Mouse (Mus musculus) bone marrow, adult 2 months (tissue): ENCODE results near the gene Afmid. TPM values are rescaled to one million over a fixed set of nuclear protein-coding genes. Genes with fewer than 3 reads are reported as not detected.

Experiments
- H3K27ac ChIP-seq: fragments of 200-500 bp; 2 replicates; pipeline ENCODE4 v1.5.1; 2012; ENCODE audit warnings: low read depth, mild to moderate bottlenecking, control low read depth, inconsistent platforms, low read length; ENCODE audit not compliant: control insufficient read depth, poor library complexity, insufficient read depth
- H3K4me1 ChIP-seq: fragments of 200-500 bp; 2 replicates; pipeline ENCODE4 v1.6.1; 2011; ENCODE audit warnings: low read length; ENCODE audit not compliant: control insufficient read depth, insufficient read depth
- H3K4me3 ChIP-seq: fragments of 200-500 bp; replicated peaks from 2 replicates; pipeline ENCODE3; 2011; ENCODE audit warnings: mild to moderate bottlenecking, low read depth, low read length, control low read depth; ENCODE audit not compliant: control insufficient read depth
- CTCF ChIP-seq: fragments of 200-500 bp; IDR thresholded peaks from 2 replicates; pipeline ENCODE4 v1.5.1; 2011; ENCODE audit warnings: low read length, control low read depth; ENCODE audit not compliant: control insufficient read depth, insufficient read depth
- POLR2A ChIP-seq: fragments of 200-500 bp; IDR thresholded peaks from 2 replicates; pipeline ENCODE4 v1.6.1; 2011; ENCODE audit warnings: low read depth, mild to moderate bottlenecking, control low read depth, low read length, borderline replicate concordance; ENCODE audit not compliant: control insufficient read depth
- WGBS: fragments of 180-500 bp; shearing (Covaris S2); methylation state at CpG from one replicate; pipeline ENCODE4 v1.1.7; 2018; 5-methylcytosine and 5-hydroxymethylcytosine counted together
- polyA plus RNA-seq: library from polyadenylated mRNA; stranded (reverse); fragments of >200 nt; gene quantifications from 2 replicates; pipeline ENCODE4 v1.2.4, GENCODE M21; 2011; ENCODE audit warnings: low replicate concordance; ENCODE audit not compliant: missing spikeins, insufficient read depth, insufficient read length

Afmid gene
- polyA plus RNA-seq, 1 experiment: 21.8 TPM

- Histone ChIP-seq H3K4me3 (peak overlapping the region; percentile 67), H3K27ac (peak overlapping the region; percentile 28), H3K4me1 (peaks cover 8% of the 10 kb centered on the region)
- TF ChIP-seq POLR2A (no peak), CTCF (peak; percentile 95)
- 14% methylated on average over 23 of the region's 23 CpGs for WGBS
These were observed 1.4 kb upstream of the Afmid start for GRCm38 (mm10) chr11:117824060-117824969.

DNA sequence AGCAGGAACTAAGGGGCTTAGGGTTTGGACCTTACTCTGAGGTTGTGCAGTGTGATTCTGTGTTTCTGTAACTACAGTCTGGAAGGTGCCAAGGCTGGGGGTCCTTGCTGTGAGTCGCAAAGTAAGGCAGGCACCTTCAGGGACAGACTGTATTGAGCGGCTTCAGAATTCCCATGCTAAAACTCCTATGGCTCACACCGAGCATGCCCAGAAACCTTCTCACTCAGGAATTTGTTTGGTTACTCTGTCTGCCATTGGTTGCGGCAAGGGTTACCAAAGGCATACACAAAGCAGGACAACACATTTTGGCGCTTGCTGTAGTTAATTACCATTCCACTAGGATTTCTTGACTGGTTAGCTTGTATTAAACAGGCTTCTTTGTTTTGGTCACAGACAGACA, 440 bp downstream of the Afmid start:
- 57% methylated on average over 5 of the region's 5 CpGs for WGBS

DNA sequence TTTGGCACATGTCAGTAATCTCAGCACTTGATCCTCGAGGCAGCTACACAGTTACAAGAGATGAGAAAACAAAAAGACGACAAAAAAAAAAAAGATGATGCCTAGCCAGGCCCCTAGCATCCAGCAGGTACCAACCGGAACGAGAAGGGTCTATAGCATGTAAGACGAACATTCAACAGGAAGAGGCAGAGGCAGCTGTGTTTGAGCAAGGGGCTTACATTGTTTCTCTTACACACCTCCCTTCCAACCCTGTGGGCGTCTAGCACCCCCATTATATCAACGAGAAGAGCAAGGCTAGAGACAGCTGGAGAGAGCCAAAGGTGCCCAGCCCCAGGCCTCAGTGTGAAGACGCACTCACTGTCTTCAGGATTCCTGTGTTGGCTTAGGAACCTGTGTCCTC, 1.2 kb downstream of the Afmid start:
- peak overlapping the region; percentile 50 for H3K4me3 ChIP-seq
- peaks cover 10% of the 10 kb centered on the region for H3K4me1 ChIP-seq
- 64% methylated on average over 8 of the region's 8 CpGs for WGBS
- peak overlapping the region; percentile 53; the same call in 1 of the 2 replicates for H3K27ac ChIP-seq
- TF ChIP-seq POLR2A: no peak
- TF ChIP-seq CTCF: no peak

More for the DNA sequence above, 440 bp downstream of the Afmid start:
- TF ChIP-seq POLR2A: no peak
- TF ChIP-seq CTCF: no peak
- Histone ChIP-seq H3K27ac (peak overlapping the region; percentile 37; the same call in 1 of the 2 replicates), H3K4me3 (peak overlapping the region; percentile 67), H3K4me1 (peaks cover 11% of the 10 kb centered on the region)

DNA sequence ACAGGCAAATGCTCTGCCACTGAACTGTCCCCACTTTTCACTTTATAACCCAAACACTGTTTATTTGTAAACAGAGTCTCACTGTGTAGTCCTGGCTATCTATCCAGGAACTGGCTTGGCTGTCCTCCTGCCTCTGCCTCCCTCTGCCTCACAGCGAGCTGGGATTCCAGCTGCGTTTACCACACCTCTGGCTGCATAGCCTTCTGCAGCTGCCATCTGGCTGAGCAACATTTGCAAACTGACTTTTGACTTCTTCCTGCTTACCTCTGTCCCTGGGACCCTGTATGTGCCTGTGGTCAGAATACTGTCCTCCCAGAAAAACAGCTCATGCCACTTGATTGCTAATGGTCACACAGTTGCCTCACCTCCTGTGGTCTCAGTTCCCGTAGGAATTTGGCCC, 1.7 kb downstream of the Afmid start:
- Histone ChIP-seq H3K4me1 (peaks cover 9% of the 10 kb centered on the region), H3K4me3 (peak overlapping the region; percentile 50)
- WGBS: 35% methylated on average over 3 of the region's 3 CpGs

DNA sequence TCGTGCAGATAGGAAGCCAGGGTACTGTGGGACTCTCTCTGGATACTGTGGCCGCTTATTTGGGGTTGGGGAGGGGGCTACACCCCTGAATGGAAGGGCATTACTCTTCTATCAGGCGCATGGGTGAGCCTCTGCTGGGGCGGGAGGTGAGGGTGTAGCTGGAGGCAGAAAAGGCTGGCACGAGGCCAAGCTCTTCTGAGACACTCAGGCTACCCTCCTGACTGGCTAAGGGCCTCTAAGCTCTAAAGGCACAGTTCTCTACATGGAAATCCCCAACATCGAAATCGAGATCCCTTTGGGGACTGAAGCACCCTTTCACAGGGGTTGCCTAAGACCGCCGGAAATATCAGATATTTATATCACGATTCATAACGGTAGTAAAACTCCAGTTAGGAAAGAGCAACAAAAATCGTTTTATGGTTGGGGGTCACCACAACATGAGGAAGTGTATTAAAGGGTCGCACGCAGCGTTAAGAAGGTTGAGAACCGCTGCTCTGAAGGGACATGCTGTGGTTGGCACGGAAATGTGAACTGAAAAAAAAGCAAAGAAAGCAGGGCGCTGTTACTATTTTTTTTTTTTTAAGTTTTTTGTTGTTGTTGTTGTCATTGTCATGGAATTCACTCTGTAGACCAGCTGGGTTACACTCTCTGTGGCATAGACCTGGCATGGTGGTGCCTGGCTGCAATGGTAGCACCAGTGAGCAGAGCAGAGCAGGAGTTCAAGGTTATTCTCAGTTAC, 2.6 kb downstream of the Afmid start:
- H3K4me1 ChIP-seq: peaks cover 12% of the 10 kb centered on the region

More for the DNA sequence above, 1.7 kb downstream of the Afmid start:
- TF ChIP-seq POLR2A (no peak), CTCF (no peak)
- peak overlapping the region; percentile 53 for H3K27ac ChIP-seq

DNA sequence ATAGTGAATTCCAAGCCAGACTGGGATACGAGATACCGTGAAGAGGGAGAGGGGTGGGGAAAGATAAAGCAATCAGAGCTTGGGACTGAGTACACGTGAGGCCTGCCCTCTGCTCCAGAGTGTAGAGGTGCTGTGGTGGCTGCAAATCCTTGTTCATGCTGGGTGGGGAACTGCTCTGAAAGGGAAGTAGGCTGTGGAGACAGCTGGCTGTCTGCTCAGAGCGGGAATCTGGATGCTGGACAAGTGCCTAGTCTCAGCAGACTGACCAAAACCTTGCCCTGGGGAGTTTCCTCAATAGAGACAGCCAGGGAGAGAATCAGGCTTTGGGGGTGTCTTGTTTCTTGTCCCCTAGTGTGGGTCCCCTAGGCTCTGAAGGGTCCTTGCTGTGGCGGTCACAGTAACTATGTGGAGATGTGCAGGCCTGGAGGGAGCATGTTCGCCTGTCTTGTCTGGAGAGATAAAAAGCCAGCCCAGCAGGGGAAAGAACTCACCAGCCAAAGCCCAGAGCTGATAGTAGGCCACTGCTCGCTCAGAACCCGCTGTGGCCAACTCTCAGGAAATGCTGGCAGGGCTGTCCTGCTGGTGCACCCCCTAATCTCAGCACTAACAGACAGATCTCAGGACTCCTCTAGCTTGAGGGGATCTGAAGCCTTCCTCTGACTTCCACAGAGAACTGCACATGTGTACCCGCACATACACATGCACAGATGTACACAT, 3.3 kb downstream of the Afmid start:
- Histone ChIP-seq H3K4me3 (no peak overlapping the region), H3K4me1 (peaks cover 12% of the 10 kb centered on the region), H3K27ac (peak overlapping the region; percentile 79)
- 32% methylated on average over 9 of the region's 9 CpGs for WGBS
- TF ChIP-seq POLR2A (no peak), CTCF (no peak)

More for the DNA sequence above, 2.6 kb downstream of the Afmid start:
- WGBS: 25% methylated on average over 18 of the region's 18 CpGs
- Histone ChIP-seq H3K4me3 (peak overlapping the region; percentile 40), H3K27ac (peak overlapping the region; percentile 79)
- TF ChIP-seq POLR2A (no peak), CTCF (no peak)

- TF ChIP-seq POLR2A (no peak), CTCF (no peak)
- Histone ChIP-seq H3K27ac (peak overlapping the region; percentile 79), H3K4me3 (no peak overlapping the region), H3K4me1 (peaks cover 12% of the 10 kb centered on the region)
- WGBS: 62% methylated on average over 2 of the region's 2 CpGs
These were observed 4.0 kb downstream of the Afmid start for GRCm38 (mm10) chr11:117829671-117830215.

DNA sequence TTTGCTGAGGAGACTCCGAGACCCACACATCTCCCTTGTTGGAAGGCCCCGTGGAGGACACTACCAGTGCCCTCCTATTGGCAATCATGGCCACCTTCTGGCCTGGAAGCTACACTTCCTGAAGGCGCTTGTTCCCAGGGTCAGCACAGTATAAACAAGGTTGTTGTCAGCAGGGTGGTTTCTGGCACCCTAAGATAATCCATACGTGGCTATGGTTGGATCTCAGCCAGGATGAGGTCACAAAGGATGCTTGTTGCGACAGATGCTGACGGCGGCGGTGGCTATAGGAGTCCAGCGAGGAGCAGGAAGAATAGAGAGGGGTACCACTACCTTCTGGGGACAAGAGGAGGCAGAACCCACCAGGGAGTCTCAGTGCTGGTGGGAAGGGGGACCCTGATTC, 4.7 kb downstream of the Afmid start:
- Histone ChIP-seq H3K4me3 (peak overlapping the region; percentile 50), H3K4me1 (peaks cover 12% of the 10 kb centered on the region), H3K27ac (peak overlapping the region; percentile 79)
- WGBS: 32% methylated on average over 9 of the region's 9 CpGs
- TF ChIP-seq CTCF (no peak), POLR2A (no peak)
